Mouse (Mus musculus) CH12.LX (cell line): ENCODE data around the gene Oasl1. TPM values are rescaled to one million over a fixed set of nuclear protein-coding genes. Genes with fewer than 3 reads are reported as not detected.

Experiments used
- DNase-seq: peaks from one replicate; pipeline ENCODE4 v3.0.0-alpha.2; 2013; ENCODE audit errors: extremely low read depth
- H3K27ac ChIP-seq: 2 replicates; pipeline ENCODE4 v1.5.1; 2012; ENCODE audit warnings: low read depth, mild to moderate bottlenecking, control low read depth, moderate library complexity; ENCODE audit not compliant: insufficient read depth
- H3K27me3 ChIP-seq: replicated peaks from 2 replicates; pipeline ENCODE3; 2012; ENCODE audit warnings: inconsistent platforms
- H3K36me3 ChIP-seq, 2 experiments: replicated peaks in 1 of 2; 2 replicates each; pipeline versions ENCODE3 to v1.6.1; 2012; ENCODE audit warnings: inconsistent platforms in 1 of 2, low read length in 1 of 2, mild to moderate bottlenecking in 1 of 2, mixed read lengths in 1 of 2, moderate library complexity in 1 of 2; ENCODE audit not compliant: control insufficient read depth in 1 of 2, insufficient read depth in 1 of 2
- H3K4me1 ChIP-seq, 2 experiments: 2 replicates each; pipeline ENCODE4 v1.6.1; 2012; ENCODE audit warnings: inconsistent platforms in 1 of 2, moderate library complexity in 1 of 2; ENCODE audit not compliant: insufficient read depth in 2 of 2, control insufficient read depth in 1 of 2
- H3K4me2 ChIP-seq: 2 replicates; pipeline ENCODE4 v1.6.1; 2012; ENCODE audit warnings: low read depth, mild to moderate bottlenecking, control low read depth; ENCODE audit not compliant: poor library complexity, insufficient read depth, severe bottlenecking
- H3K4me3 ChIP-seq, 3 experiments: fragments of 150-350 bp in 1 of 3; sonication (generic) in 1 of 3; replicated peaks in 1 of 3; 2 replicates each; pipeline versions ENCODE3 to v1.5.1; 2011 to 2012; ENCODE audit warnings: low read depth in 2 of 3, low read length in 2 of 3, mild to moderate bottlenecking in 2 of 3, moderate library complexity in 2 of 3, control low read depth in 1 of 3, improper control_type of control experiment in 1 of 3, inconsistent platforms in 1 of 3, mixed read lengths in 1 of 3; ENCODE audit not compliant: poor library complexity in 1 of 3
- H3K79me2 ChIP-seq: replicated peaks from 2 replicates; pipeline ENCODE4 v1.6.1; 2012; ENCODE audit warnings: mild to moderate bottlenecking, moderate library complexity; ENCODE audit not compliant: control insufficient read depth, poor library complexity, insufficient read depth, severe bottlenecking; ENCODE audit errors: extremely low read depth
- H3K9ac ChIP-seq: 2 replicates; pipeline ENCODE4 v1.6.1; 2012; ENCODE audit warnings: low read depth, mild to moderate bottlenecking, control low read depth, moderate library complexity; ENCODE audit not compliant: insufficient read depth
- H3K9me3 ChIP-seq: replicated peaks from 2 replicates; pipeline ENCODE3; 2012; ENCODE audit warnings: low read length, inconsistent platforms, mixed read lengths
- BHLHE40 ChIP-seq: IDR thresholded peaks from 2 replicates; pipeline ENCODE4 v1.6.1; 2011; ENCODE audit warnings: mild to moderate bottlenecking, low read depth, low read length, improper control_type of control experiment
- CHD1 ChIP-seq: IDR thresholded peaks from 2 replicates; pipeline ENCODE4 v1.6.1; 2012; ENCODE audit warnings: low read depth, low read length, improper control_type of control experiment, inconsistent platforms
- CHD2 ChIP-seq: IDR thresholded peaks from 2 replicates; pipeline ENCODE4 v1.6.1; 2011; ENCODE audit warnings: low read length, improper control_type of control experiment
- CTCF ChIP-seq, 2 experiments: IDR thresholded peaks in 1 of 2; conservative IDR thresholded peaks in 1 of 2; 2 replicates each; pipeline ENCODE4 v1.5.1; 2011 to 2012; ENCODE audit warnings: low read depth in 2 of 2, low read length in 2 of 2, improper control_type of control experiment in 1 of 2, inconsistent platforms in 1 of 2, mild to moderate bottlenecking in 1 of 2, moderate library complexity in 1 of 2
- E2F4 ChIP-seq: IDR thresholded peaks from 2 replicates; pipeline ENCODE4 v1.6.1; 2011; ENCODE audit warnings: low read depth, low read length, improper control_type of control experiment; ENCODE audit not compliant: insufficient replicate concordance
- ELF1 ChIP-seq: IDR thresholded peaks from 2 replicates; pipeline ENCODE4 v1.6.1; 2014; ENCODE audit warnings: low read depth, mild to moderate bottlenecking, inconsistent platforms, low read length, improper control_type of control experiment
- EP300 ChIP-seq: IDR thresholded peaks from 2 replicates; pipeline ENCODE4 v1.6.1; 2011; ENCODE audit warnings: low read length, improper control_type of control experiment
- ETS1 ChIP-seq: conservative IDR thresholded peaks from 2 replicates; pipeline ENCODE4 v1.6.1; 2012; ENCODE audit warnings: low read depth, mild to moderate bottlenecking, inconsistent platforms, low read length, improper control_type of control experiment, moderate library complexity
- GABPA ChIP-seq: IDR thresholded peaks from 2 replicates; pipeline ENCODE4 v1.6.1; 2012; ENCODE audit warnings: low read depth, low read length, improper control_type of control experiment, inconsistent platforms; ENCODE audit not compliant: insufficient replicate concordance
- HCFC1 ChIP-seq: IDR thresholded peaks from 2 replicates; pipeline ENCODE4 v1.6.1; 2012; ENCODE audit warnings: low read depth, mild to moderate bottlenecking, inconsistent platforms, low read length, improper control_type of control experiment
- IRF4 ChIP-seq: IDR thresholded peaks from 2 replicates; pipeline ENCODE4 v1.6.1; 2014; ENCODE audit warnings: low read depth, mild to moderate bottlenecking, inconsistent platforms, low read length, improper control_type of control experiment
- JUN ChIP-seq: IDR thresholded peaks from 2 replicates; pipeline ENCODE4 v1.6.1; 2011; ENCODE audit warnings: low read depth, mild to moderate bottlenecking, low read length, improper control_type of control experiment, moderate library complexity; ENCODE audit not compliant: insufficient read depth
- JUND ChIP-seq: conservative IDR thresholded peaks from 2 replicates; pipeline ENCODE4 v1.6.1; 2011; ENCODE audit warnings: low read depth, low read length, improper control_type of control experiment
- KAT2A ChIP-seq: IDR thresholded peaks from 2 replicates; pipeline ENCODE4 v1.6.1; 2012; ENCODE audit warnings: low read length, improper control_type of control experiment, inconsistent platforms; ENCODE audit not compliant: insufficient replicate concordance
- MAFK ChIP-seq: IDR thresholded peaks from 2 replicates; pipeline ENCODE4 v1.6.1; 2011; ENCODE audit warnings: low read length, improper control_type of control experiment; ENCODE audit not compliant: insufficient replicate concordance
- MAX ChIP-seq: IDR thresholded peaks from 2 replicates; pipeline ENCODE4 v1.6.1; 2011; ENCODE audit warnings: low read length, improper control_type of control experiment
- MAZ ChIP-seq: IDR thresholded peaks from 2 replicates; pipeline ENCODE4 v1.6.1; 2012; ENCODE audit warnings: low read depth, mild to moderate bottlenecking, inconsistent platforms, low read length, improper control_type of control experiment, moderate library complexity
- MEF2A ChIP-seq: IDR thresholded peaks from 2 replicates; pipeline ENCODE4 v1.6.1; 2014; ENCODE audit warnings: low read depth, mild to moderate bottlenecking, inconsistent platforms, low read length, improper control_type of control experiment, borderline replicate concordance
- MXI1 ChIP-seq: IDR thresholded peaks from 2 replicates; pipeline ENCODE4 v1.6.1; 2011; ENCODE audit warnings: mild to moderate bottlenecking, low read depth, low read length, improper control_type of control experiment
- MYC ChIP-seq: IDR thresholded peaks from 2 replicates; pipeline ENCODE4 v1.6.1; 2011; ENCODE audit warnings: low read depth, mild to moderate bottlenecking, improper control_type of control experiment, low read length
- NELFE ChIP-seq: IDR thresholded peaks from 2 replicates; pipeline ENCODE4 v1.6.1; 2011; ENCODE audit warnings: low read depth, low read length, improper control_type of control experiment
- NRF1 ChIP-seq: IDR thresholded peaks from 2 replicates; pipeline ENCODE4 v1.6.1; 2014; ENCODE audit warnings: low read depth, mild to moderate bottlenecking, inconsistent platforms, low read length, improper control_type of control experiment, moderate library complexity
- PAX5 ChIP-seq: IDR thresholded peaks from 2 replicates; pipeline ENCODE4 v1.6.1; 2012; ENCODE audit warnings: low read length, inconsistent platforms, mixed read lengths
- POLR2A ChIP-seq: IDR thresholded peaks from 2 replicates; pipeline ENCODE4 v1.6.1; 2011; ENCODE audit warnings: low read depth, mild to moderate bottlenecking, improper control_type of control experiment, low read length
- POLR2AphosphoS2 ChIP-seq: IDR thresholded peaks from 2 replicates; pipeline ENCODE4 v1.6.1; 2011; ENCODE audit warnings: low read depth, low read length, improper control_type of control experiment
- RAD21 ChIP-seq: IDR thresholded peaks from 2 replicates; pipeline ENCODE4 v1.6.1; 2011; ENCODE audit warnings: low read depth, mild to moderate bottlenecking, low read length, improper control_type of control experiment, moderate library complexity
- RCOR1 ChIP-seq: conservative IDR thresholded peaks from 2 replicates; pipeline ENCODE4 v1.6.1; 2012; ENCODE audit warnings: low read depth, mild to moderate bottlenecking, inconsistent platforms, low read length, improper control_type of control experiment
- SIN3A ChIP-seq: IDR thresholded peaks from 2 replicates; pipeline ENCODE4 v1.6.1; 2012; ENCODE audit warnings: low read length, improper control_type of control experiment, inconsistent platforms
- SMC3 ChIP-seq: IDR thresholded peaks from 2 replicates; pipeline ENCODE4 v1.6.1; 2011; ENCODE audit warnings: low read depth, low read length, improper control_type of control experiment
- TBP ChIP-seq: conservative IDR thresholded peaks from 2 replicates; pipeline ENCODE4 v1.6.1; 2011; ENCODE audit warnings: low read depth, low read length, improper control_type of control experiment
- TCF12 ChIP-seq: IDR thresholded peaks from 2 replicates; pipeline ENCODE4 v1.6.1; 2014; ENCODE audit warnings: low read depth, mild to moderate bottlenecking, inconsistent platforms, low read length, improper control_type of control experiment
- UBTF ChIP-seq: IDR thresholded peaks from 2 replicates; pipeline ENCODE4 v1.6.1; 2012; ENCODE audit warnings: low read depth, mild to moderate bottlenecking, inconsistent platforms, low read length, improper control_type of control experiment, moderate library complexity
- USF1 ChIP-seq: IDR thresholded peaks from 2 replicates; pipeline ENCODE4 v1.6.1; 2014; ENCODE audit warnings: low read depth, mild to moderate bottlenecking, inconsistent platforms, low read length, improper control_type of control experiment
- USF2 ChIP-seq: conservative IDR thresholded peaks from 2 replicates; pipeline ENCODE4 v1.6.1; 2011; ENCODE audit warnings: low read depth, low read length, improper control_type of control experiment
- ZC3H11A ChIP-seq: IDR thresholded peaks from 2 replicates; pipeline ENCODE4 v1.6.1; 2012; ENCODE audit warnings: low read depth, mild to moderate bottlenecking, inconsistent platforms, low read length, improper control_type of control experiment
- ZKSCAN1 ChIP-seq: IDR thresholded peaks from 2 replicates; pipeline ENCODE4 v1.6.1; 2012; ENCODE audit warnings: low read depth, inconsistent platforms, low read length, improper control_type of control experiment, borderline replicate concordance
- ZMIZ1 ChIP-seq: IDR thresholded peaks from 2 replicates; pipeline ENCODE4 v1.6.1; 2012; ENCODE audit warnings: low read depth, mild to moderate bottlenecking, inconsistent platforms, low read length, improper control_type of control experiment
- ZNF384 ChIP-seq: IDR thresholded peaks from 2 replicates; pipeline ENCODE4 v1.6.1; 2012; ENCODE audit warnings: low read depth, low read length, improper control_type of control experiment, inconsistent platforms
- dilution Hi-C: fragments of 300-500 bp; cut with MboI; formaldehyde crosslinking; loops from 2 replicates; pipeline ENCODE4 v1.14.3; 2020; ENCODE audit warnings: low sequenced_read_pairs; ENCODE audit not compliant: extremely low pct_unique_long_range_greater_than_20kb, extremely low pct_ligation_motif_present
- in situ Hi-C: fragments of 300-500 bp; cut with MboI; formaldehyde crosslinking; loops from 3 replicates; pipeline ENCODE4 v1.14.3; 2019; ENCODE audit warnings: low sequenced_read_pairs, low pct_ligation_motif_present, low pct_unique_long_range_greater_than_20kb, mixed read lengths
- polyA plus RNA-seq: library from polyadenylated mRNA; unstranded; fragments of >175 nt; gene quantifications from 2 replicates; pipeline ENCODE4 v1.2.1, GENCODE M21; 2012; ENCODE audit warnings: low read depth; ENCODE audit not compliant: insufficient read length
- total RNA-seq, 2 experiments: library from RNA; depleted of rRNA; stranded (reverse); fragments of 300-350 nt in 1 of 2; fragments of >200 nt in 1 of 2; gene quantifications; 2 replicates each; pipeline ENCODE4 v1.2.3; 2012 to 2014

The Oasl1 gene
- total and polyA plus RNA-seq, 3 experiments = 0.37 TPM; not detected in 2

DNA sequence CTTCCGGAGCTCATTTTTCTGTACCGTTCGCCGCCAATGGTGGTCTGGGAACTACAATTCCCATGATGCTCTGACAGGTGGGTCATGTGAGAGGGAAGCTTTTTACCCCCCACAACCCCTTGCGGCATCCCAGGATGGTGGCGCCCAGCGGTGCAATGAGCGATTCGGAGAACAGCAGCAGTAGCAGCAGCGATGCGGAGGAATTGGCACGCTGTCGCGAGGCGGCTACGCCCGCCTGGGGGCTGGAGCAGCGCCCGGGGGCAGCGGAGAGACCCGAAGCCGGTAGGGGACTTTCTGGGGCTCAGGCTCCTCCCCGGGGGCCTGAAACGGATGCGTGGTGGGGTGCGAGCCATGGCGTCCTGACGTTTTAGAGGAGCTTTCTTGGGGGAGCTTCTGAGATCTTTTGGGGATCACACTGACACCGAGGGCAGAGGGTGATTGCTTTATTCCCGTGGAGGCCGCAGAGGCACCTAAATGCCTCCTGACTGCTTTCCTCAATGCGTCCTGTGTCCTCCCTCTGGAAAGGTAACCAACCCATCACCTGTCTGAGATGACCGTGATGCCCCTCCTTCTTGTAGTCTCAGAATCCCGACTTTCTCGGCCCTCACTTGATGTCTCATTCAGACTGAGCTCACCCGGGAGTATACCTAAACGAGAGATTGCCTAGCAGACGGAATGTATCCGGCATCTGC, 19.2 kb downstream of the Oasl1 start, which contains the start of gene 2210016L21Rik:
Gene 2210016L21Rik, plus strand, starts transcription at position 85 of the 692 bp plus-strand sequence.
- Histone ChIP-seq H3K4me1 (peaks cover 9 to 29% of the 10 kb centered on the region in 2 experiments; a peak in 3 of 4 replicates), H3K4me3 (peak within 1 kb of the TSS; percentile 79 to 100 (median 94)), H3K4me2 (peak within 1 kb of the TSS; percentile 63), H3K36me3 (peaks cover 18 to 28% of the 10 kb centered on the region in 2 experiments), H3K27me3 (peaks cover 2% of the 10 kb centered on the region), H3K9me3 (no peaks in the 10 kb centered on the region), H3K9ac (peak within 1 kb of the TSS; percentile 57), H3K79me2 (peaks cover 7% of the 10 kb centered on the region), H3K27ac (no peak within 1 kb of the TSS)
- TF ChIP-seq GABPA (peak; percentile 80; the same call in 1 of the 2 replicates), MAX (peak; percentile 65), E2F4 (0 out of 2 replicates have a peak, but pooled peaks have one; percentile 20), NELFE (peak; percentile 86), JUND (no peak), POLR2AphosphoS2 (peak; percentile 60; the same call in 1 of the 2 replicates), BHLHE40 (peak; percentile 72), ETS1 (no peak), SIN3A (peak; percentile 94), MYC (peak; percentile 61; the same call in 1 of the 2 replicates), SMC3 (no peak), MEF2A (peak; percentile 39), RCOR1 (0 out of 2 replicates have a peak, but pooled peaks have one; percentile 46), USF1 (peak; percentile 96), MAFK (no peak), ELF1 (peak; percentile 78), MAZ (no peak; the same call in none of the 2 replicates), NRF1 (peak; percentile 49), ZMIZ1 (peak; percentile 84), ZKSCAN1 (no peak), TBP (peak; percentile 95), EP300 (no peak), KAT2A (peak; percentile 97), UBTF (no peak), IRF4 (peak; percentile 57), CHD2 (no peak), HCFC1 (peak; percentile 99), RAD21 (no peak), JUN (no peak), POLR2A (peak; percentile 90), ZNF384 (no peak), CHD1 (no peak), USF2 (peak; percentile 91), CTCF (conservative IDR thresholded peaks at IDR 0.05 in 1 of 2, IDR thresholded peaks at IDR 0.05 in 1 of 2; ENCODE audit: low read depth in 2 of 2, low read length in 2 of 2) (no peak), MXI1 (peak; percentile 83), ZC3H11A (no peak), TCF12 (peak; percentile 91), PAX5 (no peak)
- dilution Hi-C loops (no loop called here), in situ Hi-C loops (no loop called here)
- DNase-seq = peak; percentile 93
